Mouse (Mus musculus): Measurements from ENCODE around the gene Tmem150b. TPM values are rescaled to one million over a fixed set of nuclear protein-coding genes. Genes with fewer than 3 reads are reported as not detected.

Tmem150b gene
- polyA plus RNA-seq, 1 experiment from 2014 or later, result 0.11 TPM

DNA sequence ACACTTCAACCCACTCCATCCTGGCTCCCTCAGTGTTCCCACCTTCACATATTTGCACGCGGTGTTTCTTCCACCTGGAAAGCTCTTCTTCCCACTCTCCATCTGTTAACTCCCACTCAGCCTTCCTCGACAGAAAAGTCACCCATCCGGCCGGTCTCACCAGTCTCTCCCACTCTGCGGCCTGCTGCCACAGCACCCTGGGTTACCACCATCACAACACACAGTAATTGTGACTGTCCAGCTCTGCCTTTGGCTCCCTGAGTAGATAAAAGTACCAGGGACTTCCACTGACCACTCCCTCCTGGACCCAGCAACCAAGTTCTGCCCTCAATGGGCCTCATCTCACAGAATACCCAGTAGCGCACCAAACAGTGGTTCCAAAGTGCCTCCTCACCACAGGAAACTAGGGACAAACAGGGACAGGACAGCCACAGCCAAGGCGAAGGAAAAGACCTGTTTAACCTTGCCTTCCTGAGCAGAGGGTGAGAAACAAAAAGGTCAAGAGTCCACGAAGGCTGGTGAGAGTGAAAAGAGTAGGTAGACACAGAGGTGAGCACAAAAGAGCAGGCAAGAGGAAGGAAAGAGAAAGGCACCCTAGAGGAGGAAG lies 67.4 kb downstream of the Tmem150b start:
- H3K9me3 ChIP-seq, result no peaks in the 10 kb centered on the region
- 61% methylated on average over 9 of the region's 9 CpGs for WGBS
- no peaks in the 10 kb centered on the region for H3K27me3 ChIP-seq (replicated peaks)
- no peak for ATAC-seq (ENCODE audit: low FRiP score, low read depth)
- H3K9ac ChIP-seq, result peak overlapping the region; percentile 91
- peak overlapping the region; percentile 97 for H3K4me2 ChIP-seq (replicated peaks)
- peaks cover 32% of the 10 kb centered on the region for H3K4me1 ChIP-seq
- H3K36me3 ChIP-seq, result peaks cover 8% of the 10 kb centered on the region
- H3K4me3 ChIP-seq, result peak overlapping the region; percentile 88
- H3K27ac ChIP-seq, result no peak overlapping the region

Other genes starting within 250 kb of the Tmem150b start
- 61.1 and 72.5 TPM in 2 replicates for gene Ppp1r12c, start 223.6 kb downstream of the Tmem150b start, polyA plus RNA-seq (2016; fragmentation: Nextera tagmentation; extraction: Ambion mirVana)
- 58.1 and 75.1 TPM in 2 replicates for gene Tnnt1, start 208.9 kb downstream of the Tmem150b start, polyA plus RNA-seq (2016; fragmentation: Nextera tagmentation; extraction: Ambion mirVana)
- 2.8 and 2.9 TPM in 2 replicates for gene Tnni3, start 201.0 kb downstream of the Tmem150b start, polyA plus RNA-seq (2016; fragmentation: Nextera tagmentation; extraction: Ambion mirVana)
- 1.2 and 1.7 TPM in 2 replicates for gene Dnaaf3, start 192.8 kb downstream of the Tmem150b start, polyA plus RNA-seq (2016; fragmentation: Nextera tagmentation; extraction: Ambion mirVana)
- gene Syt5, start 177.7 kb downstream of the Tmem150b start, polyA plus RNA-seq (2016; fragmentation: Nextera tagmentation; extraction: Ambion mirVana), result 27.9 and 28.6 TPM in 2 replicates
- gene Ptprh, start 121.2 kb downstream of the Tmem150b start, polyA plus RNA-seq (2016; fragmentation: Nextera tagmentation; extraction: Ambion mirVana), result not detected in 2 replicates
- gene Tmem86b, start 93.8 kb downstream of the Tmem150b start, polyA plus RNA-seq (2016; fragmentation: Nextera tagmentation; extraction: Ambion mirVana), result 3.5 and 4.0 TPM in 2 replicates
- gene Ppp6r1, start 66.2 kb downstream of the Tmem150b start, polyA plus RNA-seq (2016; fragmentation: Nextera tagmentation; extraction: Ambion mirVana), result 11.1 and 13.9 TPM in 2 replicates
- 119 and 122 TPM in 2 replicates for gene Hspbp1, start 40.2 kb downstream of the Tmem150b start, polyA plus RNA-seq (2016; fragmentation: Nextera tagmentation; extraction: Ambion mirVana)
- 5.0 and 5.5 TPM in 2 replicates for gene Brsk1, start 34.6 kb downstream of the Tmem150b start, polyA plus RNA-seq (2016; fragmentation: Nextera tagmentation; extraction: Ambion mirVana)
- gene Kmt5c, start 14.9 kb upstream of the Tmem150b start, polyA plus RNA-seq (2016; fragmentation: Nextera tagmentation; extraction: Ambion mirVana), result 96.5 and 98.5 TPM in 2 replicates
- 27.3 and 33.4 TPM in 2 replicates for gene Cox6b2, start 27.8 kb upstream of the Tmem150b start, polyA plus RNA-seq (2016; fragmentation: Nextera tagmentation; extraction: Ambion mirVana)
- gene Fam71e2, start 46.1 kb upstream of the Tmem150b start, polyA plus RNA-seq (2016; fragmentation: Nextera tagmentation; extraction: Ambion mirVana), result not detected in 2 replicates
- gene Il11, start 57.6 kb upstream of the Tmem150b start, polyA plus RNA-seq (2016; fragmentation: Nextera tagmentation; extraction: Ambion mirVana), result 0.34 and 0.51 TPM in 2 replicates
- not detected in 2 replicates for gene Tmem190, start 57.7 kb upstream of the Tmem150b start, polyA plus RNA-seq (2016; fragmentation: Nextera tagmentation; extraction: Ambion mirVana)
- gene Tmem238, start 64.4 kb upstream of the Tmem150b start, polyA plus RNA-seq (2016; fragmentation: Nextera tagmentation; extraction: Ambion mirVana), result 2.7 and 3.1 TPM in 2 replicates
- 311 and 322 TPM in 2 replicates for gene Rpl28, start 67.6 kb upstream of the Tmem150b start, polyA plus RNA-seq (2016; fragmentation: Nextera tagmentation; extraction: Ambion mirVana)
- gene Ube2s, start 87.3 kb upstream of the Tmem150b start, polyA plus RNA-seq (2016; fragmentation: Nextera tagmentation; extraction: Ambion mirVana), result 380 and 386 TPM in 2 replicates
- 6.0 and 6.5 TPM in 2 replicates for gene Shisa7, start 119.4 kb upstream of the Tmem150b start, polyA plus RNA-seq (2016; fragmentation: Nextera tagmentation; extraction: Ambion mirVana)
- 4.8 and 5.4 TPM in 2 replicates for gene Isoc2b, start 145.0 kb upstream of the Tmem150b start, polyA plus RNA-seq (2016; fragmentation: Nextera tagmentation; extraction: Ambion mirVana)
- gene Isoc2a, start 151.9 kb upstream of the Tmem150b start, polyA plus RNA-seq (2016; fragmentation: Nextera tagmentation; extraction: Ambion mirVana), result 0.91 and 0.93 TPM in 2 replicates
- 0.29 TPM in 1 of 2 replicates, not detected in the other for gene Gm36210, start 181.3 kb upstream of the Tmem150b start, polyA plus RNA-seq (2016; fragmentation: Nextera tagmentation; extraction: Ambion mirVana)
- gene Zfp628, start 190.0 kb upstream of the Tmem150b start, polyA plus RNA-seq (2016; fragmentation: Nextera tagmentation; extraction: Ambion mirVana), result 4.4 and 4.5 TPM in 2 replicates
- 13.0 and 13.7 TPM in 2 replicates for gene Nat14, start 196.8 kb upstream of the Tmem150b start, polyA plus RNA-seq (2016; fragmentation: Nextera tagmentation; extraction: Ambion mirVana)
- gene Ssc5d, start 200.5 kb upstream of the Tmem150b start, polyA plus RNA-seq (2016; fragmentation: Nextera tagmentation; extraction: Ambion mirVana), result 2.5 and 3.0 TPM in 2 replicates
- 0.13 TPM in 2 replicates for gene Sbk2, start 239.2 kb upstream of the Tmem150b start, polyA plus RNA-seq (2016; fragmentation: Nextera tagmentation; extraction: Ambion mirVana)
- 0.11 TPM in 2 replicates for gene Sbk3, start 245.9 kb upstream of the Tmem150b start, polyA plus RNA-seq (2016; fragmentation: Nextera tagmentation; extraction: Ambion mirVana)